Mouse (Mus musculus): ENCODE data around the gene Tas1r1. TPM values are rescaled to one million over a fixed set of nuclear protein-coding genes. Genes with fewer than 3 reads are reported as not detected.
A peak's percentile ranks its signal among the peaks of the same experiment; 100 is the strongest.

Tas1r1 gene
- polyA plus RNA-seq, 1 experiment from 2014 or later = not detected

- 0 out of 2 replicates have a peak, but pooled peaks have one; percentile 10 for ATAC-seq (ENCODE audit: extremely low read depth, insufficient number of reproducible peaks, low FRiP score, low TSS enrichment)
Measured at GRCm38 (mm10) chr4:151983560-151983959, 54.8 kb downstream of the Tas1r1 start.

GRCm38 (mm10) chr4:151983043-151983442 is 55.3 kb downstream of the Tas1r1 start:
- peak overlapping the region; percentile 16 for H3K4me3 ChIP-seq
- peaks cover 66% of the 10 kb centered on the region for H3K36me3 ChIP-seq
- WGBS = 51% methylated on average over 17 of the region's 17 CpGs
- ATAC-seq (ENCODE audit: extremely low read depth, insufficient number of reproducible peaks, low FRiP score, low TSS enrichment) = no peak
- H3K9ac ChIP-seq = peak overlapping the region; percentile 65
- H3K4me2 ChIP-seq = peak overlapping the region; percentile 37
- H3K27ac ChIP-seq (replicated peaks) = 0 out of 2 replicates have a peak overlapping the region, but pooled peaks have one; percentile 12
- peaks cover 43% of the 10 kb centered on the region for H3K4me1 ChIP-seq
- no peaks in the 10 kb centered on the region for H3K9me3 ChIP-seq
- no peaks in the 10 kb centered on the region for H3K27me3 ChIP-seq (replicated peaks)

More at GRCm38 (mm10) chr4:151983560-151983959, 54.8 kb downstream of the Tas1r1 start:
- H3K36me3 ChIP-seq = peaks cover 62% of the 10 kb centered on the region
- WGBS = 29% methylated on average over 8 of the region's 9 CpGs
- peak overlapping the region; percentile 16 for H3K4me3 ChIP-seq
- H3K9me3 ChIP-seq = no peaks in the 10 kb centered on the region
- 0 out of 2 replicates have a peak overlapping the region, but pooled peaks have one; percentile 24 for H3K27ac ChIP-seq (replicated peaks)
- H3K27me3 ChIP-seq (replicated peaks) = no peaks in the 10 kb centered on the region
- peak overlapping the region; percentile 37 for H3K4me2 ChIP-seq
- H3K4me1 ChIP-seq = peaks cover 46% of the 10 kb centered on the region
- peak overlapping the region; percentile 65 for H3K9ac ChIP-seq

- no peaks in the 10 kb centered on the region for H3K9me3 ChIP-seq
Measured at GRCm38 (mm10) chr4:151981363-151981762, 57.0 kb downstream of the Tas1r1 start.

GRCm38 (mm10) chr4:151980699-151981098 is 57.7 kb downstream of the Tas1r1 start:
- Histone ChIP-seq H3K4me3 (no peak overlapping the region), H3K27ac (replicated peaks) (no peak overlapping the region), H3K4me1 (peaks cover 20% of the 10 kb centered on the region), H3K9ac (no peak overlapping the region), H3K9me3 (no peaks in the 10 kb centered on the region), H3K4me2 (no peak overlapping the region), H3K36me3 (peaks cover 79% of the 10 kb centered on the region), H3K27me3 (replicated peaks) (no peaks in the 10 kb centered on the region)
- ATAC-seq (ENCODE audit: extremely low read depth, insufficient number of reproducible peaks, low FRiP score, low TSS enrichment) = no peak
- WGBS = 72% methylated on average over 8 of the region's 8 CpGs

More at GRCm38 (mm10) chr4:151981363-151981762, 57.0 kb downstream of the Tas1r1 start:
- Histone ChIP-seq H3K4me2 (no peak overlapping the region), H3K4me1 (peaks cover 27% of the 10 kb centered on the region), H3K27ac (replicated peaks) (no peak overlapping the region), H3K4me3 (no peak overlapping the region), H3K9ac (no peak overlapping the region), H3K36me3 (peaks cover 75% of the 10 kb centered on the region), H3K27me3 (replicated peaks) (no peaks in the 10 kb centered on the region)
- WGBS = 15% methylated on average over 5 of the region's 5 CpGs
- peak; percentile 15; the same call in 1 of the 2 replicates for ATAC-seq (ENCODE audit: extremely low read depth, insufficient number of reproducible peaks, low FRiP score, low TSS enrichment)

Other genes starting within 250 kb of the Tas1r1 start
- 118 and 142 TPM in 2 replicates for gene Camta1, start 176.7 kb downstream of the Tas1r1 start, polyA plus RNA-seq (2015; fragmentation: Nextera tagmentation; extraction: Ambion mirVana)
- gene Dnajc11, start 104.9 kb downstream of the Tas1r1 start, polyA plus RNA-seq (2015; fragmentation: Nextera tagmentation; extraction: Ambion mirVana) = 57.1 and 59.2 TPM in 2 replicates
- 26.1 and 28.0 TPM in 2 replicates for gene Thap3, start 49.6 kb downstream of the Tas1r1 start, polyA plus RNA-seq (2015; fragmentation: Nextera tagmentation; extraction: Ambion mirVana)
- gene Phf13, start 42.3 kb downstream of the Tas1r1 start, polyA plus RNA-seq (2015; fragmentation: Nextera tagmentation; extraction: Ambion mirVana) = 17.8 and 18.3 TPM in 2 replicates
- 23.2 and 25.9 TPM in 2 replicates for gene Klhl21, start 29.8 kb downstream of the Tas1r1 start, polyA plus RNA-seq (2015; fragmentation: Nextera tagmentation; extraction: Ambion mirVana)
- gene Zbtb48, start 10.9 kb downstream of the Tas1r1 start, polyA plus RNA-seq (2015; fragmentation: Nextera tagmentation; extraction: Ambion mirVana) = 10.0 and 11.6 TPM in 2 replicates
- gene Nol9, start 753 bp upstream of the Tas1r1 start, polyA plus RNA-seq (2015; fragmentation: Nextera tagmentation; extraction: Ambion mirVana) = 17.2 and 18.1 TPM in 2 replicates
- 11.6 and 12.7 TPM in 2 replicates for gene Plekhg5, start 33.9 kb upstream of the Tas1r1 start, polyA plus RNA-seq (2015; fragmentation: Nextera tagmentation; extraction: Ambion mirVana)
- gene Tnfrsf25, start 77.4 kb upstream of the Tas1r1 start, polyA plus RNA-seq (2015; fragmentation: Nextera tagmentation; extraction: Ambion mirVana) = 0.73 and 0.80 TPM in 2 replicates
- 0.87 and 1.1 TPM in 2 replicates for gene Espn, start 113.8 kb upstream of the Tas1r1 start, polyA plus RNA-seq (2015; fragmentation: Nextera tagmentation; extraction: Ambion mirVana)
- not detected in 2 replicates for gene Hes2, start 120.3 kb upstream of the Tas1r1 start, polyA plus RNA-seq (2015; fragmentation: Nextera tagmentation; extraction: Ambion mirVana)
- gene Acot7, start 139.6 kb upstream of the Tas1r1 start, polyA plus RNA-seq (2015; fragmentation: Nextera tagmentation; extraction: Ambion mirVana) = 73.9 and 84.7 TPM in 2 replicates
- 9.2 and 9.6 TPM in 2 replicates for gene Gpr153, start 235.7 kb upstream of the Tas1r1 start, polyA plus RNA-seq (2015; fragmentation: Nextera tagmentation; extraction: Ambion mirVana)